Mouse (Mus musculus) lung, adult 2 months (tissue): ENCODE data around the gene Fbln2.

Experiments used
- CTCF ChIP-seq: fragments of 200-500 bp; IDR thresholded peaks from 2 replicates; pipeline ENCODE4 v1.5.1; 2011; ENCODE audit warnings: mild to moderate bottlenecking, low read length, control low read depth; ENCODE audit not compliant: insufficient read depth
- POLR2A ChIP-seq: fragments of 200-500 bp; IDR thresholded peaks from 2 replicates; pipeline ENCODE4 v1.6.1; 2011; ENCODE audit warnings: low read depth, mild to moderate bottlenecking, control low read depth, low read length, borderline replicate concordance; ENCODE audit errors: extremely low read depth

DNA sequence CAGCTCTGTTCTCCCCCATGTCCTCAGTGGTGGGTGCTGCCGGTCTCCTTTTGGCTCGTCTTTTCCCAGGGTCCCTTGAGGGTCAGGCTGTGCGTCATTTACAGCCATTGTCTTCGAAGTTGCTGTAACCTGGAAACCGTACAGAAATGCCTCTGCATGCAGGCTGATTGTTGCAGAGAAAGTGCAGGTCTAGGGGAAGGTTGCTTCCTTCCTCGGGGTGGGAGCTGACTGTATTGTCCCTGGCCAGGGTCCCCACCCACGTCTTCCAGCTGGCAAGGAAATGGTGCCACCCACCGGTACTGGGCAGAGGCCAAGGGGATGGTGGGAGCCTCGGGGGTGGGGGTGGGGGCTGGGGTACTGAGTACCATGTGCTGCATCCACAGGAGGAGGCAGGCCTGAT lies 6.2 kb downstream of the Fbln2 start:
- TF ChIP-seq CTCF (no peak), POLR2A (no peak)
